Mouse (Mus musculus) mature B cell (primary cell): Measurements from ENCODE around the gene Cwc27.

Experiments used
- in situ Hi-C: fragments of 300-500 bp; cut with MboI; formaldehyde crosslinking; loops from 2 replicates; pipeline ENCODE4 v1.14.3; 2019

Gene Cwc27

GRCm38 (mm10) chr13:104779104-104779670 is 37.8 kb downstream of the Cwc27 start:
- in situ Hi-C loops: loop anchor here (25.0 kb wide), 1 partner anchor 492 kb away; the partner anchor contains the start of gene Adamts6

- in situ Hi-C loops: no loop called here
These were observed 53.7 kb downstream of the Cwc27 start for GRCm38 (mm10) chr13:104763193-104763592.

DNA sequence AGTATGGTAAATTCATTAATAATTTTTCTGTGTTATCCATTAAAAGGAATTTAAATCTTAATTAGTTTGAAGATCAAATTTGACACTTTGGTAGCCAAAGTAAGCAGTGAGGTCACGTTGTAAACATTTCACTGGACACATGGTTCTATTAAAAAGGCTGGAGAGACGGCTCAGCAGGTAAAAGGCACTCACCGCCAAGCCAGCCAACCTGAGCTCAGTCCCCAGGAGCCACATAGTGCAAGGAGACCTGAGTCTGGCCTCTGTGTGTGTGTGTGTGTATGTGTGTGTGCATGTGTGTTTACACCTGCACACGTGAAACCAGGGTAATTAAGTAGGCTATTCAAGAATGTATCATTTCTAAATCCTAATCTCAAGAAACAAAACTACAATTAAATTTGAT is 54.5 kb downstream of the Cwc27 start:
- in situ Hi-C loops: no loop called here

- in situ Hi-C loops: no loop called here
These were observed 57.6 kb downstream of the Cwc27 start for GRCm38 (mm10) chr13:104759381-104759780.

GRCm38 (mm10) chr13:104747032-104747431 is 69.9 kb downstream of the Cwc27 start:
- in situ Hi-C loops: no loop called here

DNA sequence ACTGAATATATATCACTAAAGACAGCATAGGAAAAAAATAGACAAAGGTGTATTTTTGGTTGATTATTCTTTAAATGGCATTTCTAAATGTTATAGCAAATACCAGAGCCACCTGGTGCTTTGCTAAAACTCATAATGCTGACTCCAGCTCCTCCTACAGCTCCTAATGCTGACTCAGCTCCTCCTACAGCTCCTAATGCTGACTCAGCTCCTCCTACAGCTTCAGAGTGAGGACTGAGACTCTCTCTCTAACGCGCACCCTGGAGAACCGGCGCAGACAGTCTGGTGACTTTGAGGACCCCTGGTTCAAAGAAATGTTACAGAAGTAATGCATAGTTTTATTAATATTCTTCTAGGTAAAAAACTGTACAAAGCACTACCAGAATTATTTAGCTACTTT is 74.1 kb downstream of the Cwc27 start:
- in situ Hi-C loops: no loop called here

GRCm38 (mm10) chr13:104729261-104730046 is 87.5 kb downstream of the Cwc27 start:
- in situ Hi-C loops: no loop called here

DNA sequence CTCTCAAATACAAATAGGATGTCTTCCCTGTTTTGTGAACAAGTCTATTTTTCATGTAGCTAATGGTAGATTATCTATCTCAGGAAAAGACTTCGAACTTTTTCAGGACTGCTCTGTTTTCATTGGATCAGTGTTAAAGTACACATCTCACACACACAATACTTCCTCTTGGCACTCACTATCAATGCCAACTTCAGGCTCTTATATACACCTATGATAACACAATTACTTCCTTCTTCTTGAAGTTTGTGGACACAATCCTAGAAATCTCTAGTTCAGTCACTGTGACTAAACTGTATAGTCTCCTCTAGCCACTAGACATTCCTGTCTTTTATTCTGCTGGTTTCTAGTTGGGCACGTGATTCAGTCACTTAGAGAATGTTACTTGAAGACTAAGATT is 89.3 kb downstream of the Cwc27 start:
- in situ Hi-C loops: no loop called here

DNA sequence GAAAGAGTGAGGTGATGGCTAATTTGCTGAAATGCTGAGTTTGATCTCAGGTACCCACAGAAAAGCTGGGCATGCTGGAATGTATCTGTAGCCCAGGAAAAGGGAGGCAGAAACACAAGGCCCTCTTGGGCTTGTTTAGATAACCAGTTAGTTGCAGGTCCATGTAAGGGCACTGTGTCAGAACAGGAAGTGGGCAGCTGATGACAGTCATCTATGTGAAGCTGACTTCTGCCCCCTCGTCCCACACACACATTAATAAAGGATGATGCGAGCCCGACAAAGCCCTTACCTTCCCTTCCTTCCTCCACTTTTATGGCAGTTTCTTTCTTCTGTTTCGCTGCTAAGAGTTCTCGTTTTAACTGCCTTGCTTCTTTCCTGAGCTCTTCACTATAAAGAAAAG is 96.8 kb downstream of the Cwc27 start:
- in situ Hi-C loops: no loop called here

GRCm38 (mm10) chr13:104694612-104695355 is 122.2 kb downstream of the Cwc27 start:
- in situ Hi-C loops: no loop called here

DNA sequence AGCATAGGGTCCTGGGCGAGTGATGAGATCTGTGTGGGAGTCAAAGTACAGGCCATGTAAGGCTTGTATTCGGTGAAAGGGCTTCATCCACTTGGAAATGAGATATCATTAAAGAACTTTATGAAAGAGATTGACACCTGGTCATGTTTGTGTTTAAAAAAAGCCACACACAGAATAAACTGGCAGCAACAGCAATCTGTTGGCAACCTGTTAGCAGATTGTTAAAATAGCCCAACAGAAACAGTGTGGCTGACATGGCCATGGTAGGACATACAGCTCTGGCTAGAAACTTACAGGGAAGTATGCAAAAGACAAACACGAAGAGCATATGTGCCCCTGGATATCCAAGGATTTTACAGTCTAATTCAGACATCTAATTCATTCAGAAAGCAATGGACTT is 124.2 kb downstream of the Cwc27 start:
- in situ Hi-C loops: no loop called here

DNA sequence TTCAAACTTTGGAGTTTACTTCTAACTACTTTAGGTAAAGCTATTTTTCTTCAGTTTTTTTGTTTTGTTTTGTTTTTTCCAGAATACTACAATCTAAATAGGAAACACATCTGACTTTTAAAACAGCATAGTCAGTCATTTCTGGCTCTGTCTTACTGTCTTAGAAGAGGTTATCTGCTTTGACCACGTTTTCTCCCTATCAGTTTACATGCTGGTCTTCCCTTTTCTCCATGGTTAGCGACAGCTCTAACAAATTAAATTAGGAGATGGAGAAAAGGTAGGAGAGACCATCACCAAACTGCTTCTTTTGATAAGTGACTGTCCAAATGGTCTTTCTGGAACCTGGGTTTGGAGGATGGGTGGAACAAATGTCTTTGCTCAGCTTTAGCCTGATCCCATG is 131.4 kb downstream of the Cwc27 start:
- in situ Hi-C loops: no loop called here

- in situ Hi-C loops: no loop called here
These were observed 132.5 kb downstream of the Cwc27 start for GRCm38 (mm10) chr13:104684361-104685011.

DNA sequence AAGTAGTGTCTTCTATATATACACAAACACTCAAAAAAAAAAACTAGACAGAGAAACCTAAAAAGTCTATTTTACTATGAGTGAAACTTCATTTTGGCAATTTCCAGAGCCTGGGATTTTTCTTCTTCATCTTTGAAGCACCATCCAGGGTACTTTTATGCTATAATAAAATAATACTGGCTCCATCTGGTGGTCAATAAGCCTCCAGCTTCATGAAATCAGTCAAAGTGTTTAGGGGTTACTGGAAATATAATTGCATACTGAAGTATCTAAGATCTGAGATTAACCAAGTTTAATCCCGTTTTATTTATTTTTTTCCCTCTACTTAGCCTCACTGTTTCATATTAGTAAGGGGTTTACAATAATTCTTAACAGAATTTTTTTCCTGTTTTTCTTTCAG is 135.7 kb downstream of the Cwc27 start:
- in situ Hi-C loops: no loop called here

DNA sequence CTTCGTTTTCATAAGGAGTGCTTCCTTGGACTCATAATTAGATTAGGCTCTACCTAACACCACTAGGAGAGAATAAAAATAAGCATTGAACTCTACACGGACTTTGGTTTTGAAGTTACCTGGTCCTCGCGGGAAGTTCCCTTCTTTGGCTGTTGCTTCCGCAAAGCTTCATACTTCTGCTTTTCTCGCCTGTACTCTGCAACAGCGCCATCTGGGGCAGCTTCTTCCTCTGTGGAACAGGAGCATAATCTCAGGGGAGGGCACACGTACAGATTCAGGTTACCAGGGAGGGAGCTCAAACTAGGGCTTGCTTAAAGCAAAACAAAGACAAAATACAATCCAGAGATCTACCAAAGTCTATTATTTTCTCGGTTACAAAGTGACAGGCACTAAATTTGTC is 155.8 kb downstream of the Cwc27 start:
- in situ Hi-C loops: no loop called here

GRCm38 (mm10) chr13:104660042-104660680 is 156.8 kb downstream of the Cwc27 start:
- in situ Hi-C loops: no loop called here

DNA sequence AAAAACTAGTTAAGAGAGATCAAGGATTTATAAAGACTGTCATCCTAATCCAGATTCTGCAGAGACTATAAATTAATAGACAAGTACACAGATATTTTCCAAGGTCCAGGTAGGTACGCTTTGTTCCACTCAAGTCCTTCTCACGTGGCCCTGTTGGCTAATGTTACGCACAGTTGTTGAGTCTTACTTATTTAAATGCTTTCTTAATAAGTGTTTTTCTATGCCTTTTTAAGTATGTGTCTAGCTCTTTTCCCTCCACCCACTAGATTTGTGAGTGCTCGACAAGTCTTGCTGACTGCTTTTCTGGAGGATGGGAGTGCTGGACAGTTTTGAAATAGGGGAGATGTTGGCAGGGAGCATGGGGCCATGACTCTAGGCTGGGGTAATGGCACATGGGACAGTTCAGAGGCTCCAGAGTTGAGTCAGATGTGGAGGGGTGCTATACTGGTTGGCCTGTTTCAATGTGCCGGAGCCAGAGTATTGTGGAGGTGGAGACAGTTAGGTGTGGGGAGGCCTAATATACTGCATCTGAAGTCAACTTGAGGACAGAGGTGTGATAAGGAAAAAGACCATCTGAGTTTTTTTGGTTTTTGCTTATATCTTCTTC is 160.2 kb downstream of the Cwc27 start:
- in situ Hi-C loops: no loop called here

- in situ Hi-C loops: no loop called here
These were observed 161.8 kb downstream of the Cwc27 start for GRCm38 (mm10) chr13:104655137-104655536.

DNA sequence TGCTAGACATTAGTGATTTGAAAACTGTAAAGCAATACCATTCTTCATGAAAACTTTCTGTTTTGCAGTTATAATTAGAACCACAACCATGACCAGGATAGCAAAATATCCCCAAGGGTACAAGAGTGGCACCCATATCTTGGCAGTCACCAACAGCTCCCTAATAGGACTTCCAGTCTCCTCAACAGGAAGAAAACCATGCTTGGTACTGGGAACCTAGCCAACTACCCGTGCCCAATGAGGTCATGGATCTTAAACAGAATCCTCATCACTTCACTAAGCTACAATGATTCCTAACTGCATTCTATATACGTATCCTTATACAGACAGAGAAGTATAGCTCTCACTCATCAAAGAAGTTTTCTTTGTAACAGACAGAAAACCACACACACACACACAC is 165.2 kb downstream of the Cwc27 start:
- in situ Hi-C loops: no loop called here

- in situ Hi-C loops: no loop called here
These were observed 166.3 kb downstream of the Cwc27 start for GRCm38 (mm10) chr13:104650654-104651053.

- in situ Hi-C loops: no loop called here
These were observed 166.8 kb downstream of the Cwc27 start for GRCm38 (mm10) chr13:104650145-104650544.
